Comparison of ENCODE assay signal across 26 mouse cellular contexts in the genomic region with DNA sequence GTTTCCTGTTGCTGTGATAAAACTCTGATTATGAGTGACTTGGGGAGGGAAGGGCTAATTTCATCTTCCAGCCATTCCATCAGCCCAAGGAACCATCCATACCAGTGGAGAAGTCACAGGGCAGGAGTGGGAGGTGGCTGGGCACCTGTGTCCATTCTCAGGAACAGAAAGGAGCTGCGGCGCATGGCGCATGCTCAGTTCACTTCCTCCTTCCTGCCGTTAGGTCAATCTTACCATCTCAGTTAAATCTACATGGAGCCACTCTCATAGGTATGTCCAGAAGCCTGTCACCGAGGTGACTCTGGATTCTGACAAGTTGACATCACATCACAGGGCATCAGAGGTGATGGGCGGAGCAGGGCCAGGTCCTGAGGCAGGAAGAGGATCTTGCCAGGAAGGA. TPM values are rescaled to one million over a fixed set of nuclear protein-coding genes. Genes with fewer than 3 reads are reported as not detected.
DNase-seq lines count a peak whose midpoint lies in the region; ATAC-seq and TF ChIP-seq lines count a peak whose summit lies in the region.
"Had no signal": no experiment of that assay in that cellular context is flagged by ENCODE, and none has a peak within 500 bp of the region (broad histone marks: within the 10 kb centered on the region; RNA-seq: fewer than 3 reads in every experiment).

No protein-coding gene starts in this region.

- H3K9me3 ChIP-seq in embryonic facial prominence, embryonic 15.5 days (replicated peaks): no peaks in the 10 kb centered on the region
- peaks cover 10% of the 10 kb centered on the region; the same call in 1 of the 2 replicates for H3K9me3 ChIP-seq in embryonic facial prominence, embryonic 10.5 days
- peaks cover 13% of the 10 kb centered on the region for H3K9me3 ChIP-seq in CH12.LX (replicated peaks; ENCODE audit: low read length)
- H3K9me3 ChIP-seq in stomach, postnatal 0 days (ENCODE audit: control insufficient read depth, low read length): no peaks in the 10 kb centered on the region
- H3K9me3 ChIP-seq: forebrain, embryonic 13.5 days; forebrain, embryonic 15.5 days had no signal

- H3K36me3 ChIP-seq in embryonic facial prominence, embryonic 15.5 days: no peaks in the 10 kb centered on the region
- no peaks in the 10 kb centered on the region for H3K36me3 ChIP-seq in embryonic facial prominence, embryonic 10.5 days (replicated peaks)
- no peaks in the 10 kb centered on the region for H3K36me3 ChIP-seq in CH12.LX (replicated peaks in 1 of 2; ENCODE audit: control insufficient read depth in 1 of 2, insufficient read depth in 1 of 2, low read length in 1 of 2)
- H3K36me3 ChIP-seq in stomach, postnatal 0 days (ENCODE audit: control insufficient read depth, insufficient read depth, low read length): no peaks in the 10 kb centered on the region
- H3K36me3 ChIP-seq: embryonic facial prominence, embryonic 13.5 days; forebrain, embryonic 15.5 days had no signal

- no peaks in the 10 kb centered on the region for H3K4me1 ChIP-seq in embryonic facial prominence, embryonic 15.5 days
- no peaks in the 10 kb centered on the region for H3K4me1 ChIP-seq in embryonic facial prominence, embryonic 10.5 days
- peaks cover 0 to 5% of the 10 kb centered on the region in 2 experiments; a peak in 2 of 4 replicates for H3K4me1 ChIP-seq in CH12.LX (ENCODE audit: control insufficient read depth in 1 of 2, insufficient read depth in 2 of 2)
- no peaks in the 10 kb centered on the region for H3K4me1 ChIP-seq in stomach, postnatal 0 days (replicated peaks; ENCODE audit: control insufficient read depth, insufficient read depth)
- H3K4me1 ChIP-seq: embryonic facial prominence, embryonic 13.5 days; forebrain, embryonic 13.5 days; forebrain, embryonic 15.5 days had no signal

- DNase-seq in embryonic facial prominence, embryonic 10.5 days (ENCODE audit: low spot score): no peak
- DNase-seq in CH12.LX (ENCODE audit: extremely low read depth): no peak
- no peak for DNase-seq in stomach, postnatal 0 days (ENCODE audit: low spot score)
- no peak for DNase-seq in heart, adult 8-10 months (ENCODE audit: low spot score)
- DNase-seq: B cell, adult 2 months; cerebellum, adult 11 months; cerebellum, adult 18-20 months; cerebellum, adult 8-10 months; cerebellum, adult 9-11 months; cerebellum, postnatal 14 days; forebrain, postnatal 0 days had no signal

- TF ChIP-seq RAD21 in CH12.LX (IDR thresholded peaks at IDR 0.05; ENCODE audit: low read depth, low read length): no peak

- dilution Hi-C loops in CH12.LX (cut with MboI; ENCODE audit: extremely low pct_ligation_motif_present, extremely low pct_unique_long_range_greater_than_20kb, low sequenced_read_pairs): no loop called here

- H3K4me2 ChIP-seq in embryonic facial prominence, embryonic 15.5 days (replicated peaks): no peak overlapping the region
- H3K4me2 ChIP-seq in CH12.LX (ENCODE audit: insufficient read depth, low read depth, poor library complexity, severe bottlenecking): no peak overlapping the region
- no peak overlapping the region for H3K4me2 ChIP-seq in stomach, postnatal 0 days (replicated peaks; ENCODE audit: low read depth)
- H3K4me2 ChIP-seq: embryonic facial prominence, embryonic 13.5 days; forebrain, embryonic 13.5 days; forebrain, embryonic 15.5 days had no signal

- 0 out of 2 replicates have a peak overlapping the region, but pooled peaks have one; percentile 4 for H3K27ac ChIP-seq in embryonic facial prominence, embryonic 15.5 days (replicated peaks)
- H3K27ac ChIP-seq in embryonic facial prominence, embryonic 10.5 days (replicated peaks): no peak overlapping the region
- no peak overlapping the region for H3K27ac ChIP-seq in CH12.LX (ENCODE audit: insufficient read depth, low read depth)
- H3K27ac ChIP-seq in stomach, postnatal 0 days (replicated peaks): no peak overlapping the region
- H3K27ac ChIP-seq: embryonic facial prominence, embryonic 13.5 days; forebrain, embryonic 13.5 days; forebrain, embryonic 15.5 days had no signal

- H3K9ac ChIP-seq in embryonic facial prominence, embryonic 15.5 days: no peak overlapping the region
- H3K9ac ChIP-seq in CH12.LX (ENCODE audit: insufficient read depth, low read depth): no peak overlapping the region
- no peak overlapping the region for H3K9ac ChIP-seq in stomach, postnatal 0 days (ENCODE audit: low read length)
- H3K9ac ChIP-seq: embryonic facial prominence, embryonic 13.5 days; forebrain, embryonic 13.5 days; forebrain, embryonic 15.5 days; forebrain, postnatal 0 days had no signal

- 84% methylated on average over 6 of the region's 6 CpGs for WGBS in embryonic facial prominence, embryonic 15.5 days
- 83% methylated on average over 6 of the region's 6 CpGs for WGBS in embryonic facial prominence, embryonic 10.5 days
- 68% methylated on average over 6 of the region's 6 CpGs for WGBS in stomach, postnatal 0 days

- H3K79me2 ChIP-seq in CH12.LX (replicated peaks; ENCODE audit: control insufficient read depth, extremely low read depth, insufficient read depth, poor library complexity, severe bottlenecking): no peaks in the 10 kb centered on the region

- TF ChIP-seq CTCF in CH12.LX (conservative IDR thresholded peaks at IDR 0.05 in 1 of 2, IDR thresholded peaks at IDR 0.05 in 1 of 2; ENCODE audit: low read depth in 2 of 2, low read length in 2 of 2): no peak
- TF ChIP-seq CTCF in stomach, postnatal 0 days (IDR thresholded peaks at IDR 0.05; ENCODE audit: low read depth): no peak

- no peak for ATAC-seq in embryonic facial prominence, embryonic 15.5 days (ENCODE audit: insufficient number of reproducible peaks, low FRiP score, low TSS enrichment, low read depth)
- ATAC-seq in stomach, postnatal 0 days (ENCODE audit: low FRiP score, low TSS enrichment): peak; percentile 28; the same call in 1 of the 2 replicates
- ATAC-seq: activated CD4-positive, CD25-positive, alpha-beta regulatory T cell, adult 4 months; CD4-positive, CD25-positive, alpha-beta regulatory T cell, adult 4 months; forebrain, embryonic 13.5 days; forebrain, embryonic 15.5 days; forebrain, postnatal 0 days; Patski had no signal

- in situ Hi-C loops in CH12.LX (cut with MboI; ENCODE audit: low pct_ligation_motif_present, low pct_unique_long_range_greater_than_20kb, low sequenced_read_pairs): no loop called here

- TF ChIP-seq POLR2A in CH12.LX (IDR thresholded peaks at IDR 0.05; ENCODE audit: low read depth, low read length): no peak

- no peak for TF ChIP-seq EP300 in CH12.LX (IDR thresholded peaks at IDR 0.05; ENCODE audit: low read length)
- no peak for TF ChIP-seq EP300 in stomach, postnatal 0 days (optimal IDR thresholded peaks at IDR 0.05)

- H3K27me3 ChIP-seq in embryonic facial prominence, embryonic 15.5 days: no peaks in the 10 kb centered on the region
- H3K27me3 ChIP-seq in embryonic facial prominence, embryonic 10.5 days (replicated peaks; ENCODE audit: low read depth, poor library complexity, severe bottlenecking): 0 out of 2 replicates have a peak, but pooled peaks cover 7% of the 10 kb centered on the region
- H3K27me3 ChIP-seq in CH12.LX (replicated peaks): peaks cover 63% of the 10 kb centered on the region
- no peaks in the 10 kb centered on the region for H3K27me3 ChIP-seq in stomach, postnatal 0 days (ENCODE audit: control insufficient read depth, insufficient read depth, low read length)
- H3K27me3 ChIP-seq: forebrain, embryonic 15.5 days had no signal

- H3K4me3 ChIP-seq in embryonic facial prominence, embryonic 15.5 days (replicated peaks): no peak overlapping the region
- H3K4me3 ChIP-seq in embryonic facial prominence, embryonic 10.5 days: no peak overlapping the region
- H3K4me3 ChIP-seq in CH12.LX (replicated peaks in 1 of 3; ENCODE audit: low read depth in 2 of 3, low read length in 2 of 3, poor library complexity in 1 of 3): no peak overlapping the region
- H3K4me3 ChIP-seq in stomach, postnatal 0 days (ENCODE audit: low read depth, low read length): no peak overlapping the region
- H3K4me3 ChIP-seq: embryonic facial prominence, embryonic 13.5 days; forebrain, embryonic 13.5 days; forebrain, embryonic 15.5 days had no signal

RNA-seq across cellular contexts. Expression of a gene that starts 6.7 kb away (rescaled TPM):
- 30.8 and 40.2 TPM in 2 replicates for polyA plus RNA-seq in embryonic facial prominence, embryonic 15.5 days (2015; fragmentation: Nextera tagmentation; extraction: Ambion mirVana)
- polyA plus RNA-seq in embryonic facial prominence, embryonic 10.5 days (2016; fragmentation: Nextera tagmentation; extraction: Ambion mirVana): not detected in 2 replicates
- total RNA-seq in CH12.LX (2012; rRNA removed): not detected in 2 replicates
- total RNA-seq in CH12.LX (2014; rRNA removed): not detected in 2 replicates
- not detected in 2 replicates for polyA plus RNA-seq in CH12.LX (2012; ENCODE audit: insufficient read length, low read depth)
- 196 and 201 TPM in 2 replicates for polyA plus RNA-seq in stomach, postnatal 0 days (2015; fragmentation: Nextera tagmentation; extraction: Ambion mirVana)
- not detected for total RNA-seq in heart, adult 8-10 months (2022)
- total RNA-seq: adrenal gland, adult 18-20 months; adrenal gland, adult 8-10 months; adrenal gland, postnatal 14 days; adrenal gland, postnatal 36 days; ES-E14; forebrain, postnatal 0 days had no signal
- polyA plus RNA-seq: activated CD4-positive, CD25-positive, alpha-beta regulatory T cell, adult 4 months; cortical plate, adult 2 months; embryonic facial prominence, embryonic 11.5 days; forebrain, embryonic 11.5 days; forebrain, embryonic 13.5 days; forebrain, embryonic 15.5 days; forebrain, postnatal 0 days; Patski had no signal

RNA-seq across cellular contexts. Expression of a gene that starts 14.4 kb away (rescaled TPM):
- polyA plus RNA-seq in embryonic facial prominence, embryonic 15.5 days (2015; fragmentation: Nextera tagmentation; extraction: Ambion mirVana): 3.1 and 4.0 TPM in 2 replicates
- 3.0 and 3.5 TPM in 2 replicates for polyA plus RNA-seq in embryonic facial prominence, embryonic 10.5 days (2016; fragmentation: Nextera tagmentation; extraction: Ambion mirVana)
- total RNA-seq in CH12.LX (2012; rRNA removed): 7.6 and 10.5 TPM in 2 replicates
- 12.9 and 14.3 TPM in 2 replicates for total RNA-seq in CH12.LX (2014; rRNA removed)
- polyA plus RNA-seq in CH12.LX (2012; ENCODE audit: insufficient read length, low read depth): 8.2 and 10.6 TPM in 2 replicates
- polyA plus RNA-seq in stomach, postnatal 0 days (2015; fragmentation: Nextera tagmentation; extraction: Ambion mirVana): 15.5 and 17.0 TPM in 2 replicates
- total RNA-seq in heart, adult 8-10 months (2022): 1 to 10 TPM in 1 of 4 experiments, under 1 TPM in 3; 0.44 to 1.3 (median 0.69) TPM
- polyA plus RNA-seq: Patski had no signal

RNA-seq across cellular contexts. Expression of a gene that starts 21.9 kb away (rescaled TPM):
- not detected in 2 replicates for polyA plus RNA-seq in embryonic facial prominence, embryonic 15.5 days (2015; fragmentation: Nextera tagmentation; extraction: Ambion mirVana)
- polyA plus RNA-seq in embryonic facial prominence, embryonic 10.5 days (2016; fragmentation: Nextera tagmentation; extraction: Ambion mirVana): 0.17 TPM in 1 of 2 replicates, not detected in the other
- total RNA-seq in CH12.LX (2012; rRNA removed): not detected in 2 replicates
- total RNA-seq in CH12.LX (2014; rRNA removed): not detected in 2 replicates
- polyA plus RNA-seq in CH12.LX (2012; ENCODE audit: insufficient read length, low read depth): not detected in 2 replicates
- polyA plus RNA-seq in stomach, postnatal 0 days (2015; fragmentation: Nextera tagmentation; extraction: Ambion mirVana): 0.15 and 0.42 TPM in 2 replicates
- total RNA-seq in heart, adult 8-10 months (2022): under 1 TPM in 1 of 4 experiments, not detected in 3; 0.50 TPM
- total RNA-seq: adrenal gland, postnatal 14 days; forebrain, postnatal 0 days had no signal
- polyA plus RNA-seq: activated CD4-positive, CD25-positive, alpha-beta regulatory T cell, adult 4 months; CD4-positive, CD25-positive, alpha-beta regulatory T cell, adult 4 months; embryonic facial prominence, embryonic 11.5 days; forebrain, embryonic 13.5 days; forebrain, embryonic 15.5 days; forebrain, postnatal 0 days; Patski had no signal

RNA-seq across cellular contexts. Expression of a gene that starts 39.2 kb away (rescaled TPM):
- polyA plus RNA-seq in embryonic facial prominence, embryonic 15.5 days (2015; fragmentation: Nextera tagmentation; extraction: Ambion mirVana): 13.7 and 14.5 TPM in 2 replicates
- 13.8 and 13.9 TPM in 2 replicates for polyA plus RNA-seq in embryonic facial prominence, embryonic 10.5 days (2016; fragmentation: Nextera tagmentation; extraction: Ambion mirVana)
- total RNA-seq in CH12.LX (2012; rRNA removed) (6.0 and 6.7 TPM in 2 replicates), CH12.LX (2014; rRNA removed) (4.5 and 5.8 TPM in 2 replicates)
- 3.3 and 4.7 TPM in 2 replicates for polyA plus RNA-seq in CH12.LX (2012; ENCODE audit: insufficient read length, low read depth)
- polyA plus RNA-seq in stomach, postnatal 0 days (2015; fragmentation: Nextera tagmentation; extraction: Ambion mirVana): 4.8 and 5.5 TPM in 2 replicates
- total RNA-seq in heart, adult 8-10 months (2022): 1 to 10 TPM; 1.1 to 2.8 (median 2.1) TPM

RNA-seq across cellular contexts. Expression of a gene that starts 43.8 kb away (rescaled TPM):
- polyA plus RNA-seq in embryonic facial prominence, embryonic 15.5 days (2015; fragmentation: Nextera tagmentation; extraction: Ambion mirVana): 24.8 and 27.6 TPM in 2 replicates
- 25.8 and 26.3 TPM in 2 replicates for polyA plus RNA-seq in embryonic facial prominence, embryonic 10.5 days (2016; fragmentation: Nextera tagmentation; extraction: Ambion mirVana)
- 19.1 and 20.5 TPM in 2 replicates for total RNA-seq in CH12.LX (2012; rRNA removed)
- 16.9 and 19.9 TPM in 2 replicates for total RNA-seq in CH12.LX (2014; rRNA removed)
- 24.6 and 26.8 TPM in 2 replicates for polyA plus RNA-seq in CH12.LX (2012; ENCODE audit: insufficient read length, low read depth)
- polyA plus RNA-seq in stomach, postnatal 0 days (2015; fragmentation: Nextera tagmentation; extraction: Ambion mirVana): 14.1 and 14.4 TPM in 2 replicates
- total RNA-seq in heart, adult 8-10 months (2022): 1 to 10 TPM; 5.9 to 8.3 (median 8.0) TPM

Comparison
In these comparisons a context has a peak if more than half of its experiments do, and no peak if none do; other contexts are left out.
1. RNA of a gene that starts 6.7 kb away (polyA plus RNA-seq): 196 to 201 TPM in stomach, postnatal 0 days and 30.8 to 40.2 TPM in embryonic facial prominence, embryonic 15.5 days; not detected in embryonic facial prominence, embryonic 10.5 days and not detected in CH12.LX; every median in the first group is over 10 times any median in the second.